In genomic region chr11:69332713-69333253, GRCm38 (mm10) we compare ENCODE assay signal across 8 mouse cellular contexts. TPM values are rescaled to one million over a fixed set of nuclear protein-coding genes. Genes with fewer than 3 reads are reported as not detected.
DNase-seq lines count a peak whose midpoint lies in the region; ATAC-seq and TF ChIP-seq lines count a peak whose summit lies in the region.

No protein-coding gene starts in this region.

- 0 out of 2 replicates have a peak, but pooled peaks cover 4% of the 10 kb centered on the region for H3K9me3 ChIP-seq in heart, embryonic 13.5 days
- H3K9me3 ChIP-seq in MEL (replicated peaks; ENCODE audit: insufficient read depth, low read length) = no peaks in the 10 kb centered on the region
- no peaks in the 10 kb centered on the region for H3K9me3 ChIP-seq in hindbrain, embryonic 12.5 days (replicated peaks)
- H3K9me3 ChIP-seq in midbrain, embryonic 11.5 days (ENCODE audit: control insufficient read depth, low read length) = no peaks in the 10 kb centered on the region; the same call in 1 of the 2 replicates

- H3K9ac ChIP-seq in heart, embryonic 13.5 days = peak overlapping the region; percentile 83; the same call in 1 of the 2 replicates
- H3K9ac ChIP-seq in MEL (ENCODE audit: control insufficient read depth, low read depth, low read length, poor library complexity, severe bottlenecking) = no peak overlapping the region
- H3K9ac ChIP-seq in hindbrain, embryonic 12.5 days = peak overlapping the region; percentile 68
- H3K9ac ChIP-seq in midbrain, embryonic 11.5 days (ENCODE audit: low read length) = peak overlapping the region; percentile 75

- DNase-seq in heart, adult 8-10 months (ENCODE audit: low spot score) = no peak
- DNase-seq in MEL (ENCODE audit: low read depth, low spot score) = peak; percentile 32
- no peak for DNase-seq in midbrain, embryonic 11.5 days (ENCODE audit: low spot score, missing footprints)
- no peak for DNase-seq in adrenal gland, postnatal 14 days
- DNase-seq in cerebellum, adult 2 months = no peak
- DNase-seq in adrenal gland, postnatal 36 days = no peak

- H3K27ac ChIP-seq in heart, embryonic 13.5 days (replicated peaks) = peak overlapping the region; percentile 43; the same call in 1 of the 2 replicates
- no peak overlapping the region for H3K27ac ChIP-seq in MEL (ENCODE audit: control insufficient read depth, low read depth, low read length)
- peak overlapping the region; percentile 85 for H3K27ac ChIP-seq in hindbrain, embryonic 12.5 days
- H3K27ac ChIP-seq in midbrain, embryonic 11.5 days (ENCODE audit: low read depth, low read length) = no peak overlapping the region
- H3K27ac ChIP-seq in cerebellum, adult 2 months (ENCODE audit: insufficient read depth, low read length) = no peak overlapping the region

- peaks cover 23% of the 10 kb centered on the region for H3K27me3 ChIP-seq in heart, embryonic 13.5 days (replicated peaks)
- H3K27me3 ChIP-seq in MEL (ENCODE audit: control insufficient read depth in 1 of 2, insufficient read depth in 2 of 2, low read length in 2 of 2) = no peaks in the 10 kb centered on the region
- H3K27me3 ChIP-seq in hindbrain, embryonic 12.5 days = peaks cover 20% of the 10 kb centered on the region
- peaks cover 2% of the 10 kb centered on the region for H3K27me3 ChIP-seq in midbrain, embryonic 11.5 days (ENCODE audit: control insufficient read depth, insufficient read depth, low read length)
- no peaks in the 10 kb centered on the region for H3K27me3 ChIP-seq in cerebellum, adult 2 months (ENCODE audit: control insufficient read depth, insufficient read depth, low read length)

- H3K36me3 ChIP-seq in heart, embryonic 13.5 days = no peaks in the 10 kb centered on the region
- peaks cover 0 to 2% of the 10 kb centered on the region in 2 experiments; a peak in 2 of 4 replicates for H3K36me3 ChIP-seq in MEL (ENCODE audit: control insufficient read depth in 1 of 2, insufficient read depth in 2 of 2, low read length in 2 of 2)
- H3K36me3 ChIP-seq in hindbrain, embryonic 12.5 days = no peaks in the 10 kb centered on the region
- no peaks in the 10 kb centered on the region for H3K36me3 ChIP-seq in midbrain, embryonic 11.5 days (ENCODE audit: control insufficient read depth, insufficient read depth, low read length)

- H3K79me2 ChIP-seq in MEL (ENCODE audit: control insufficient read depth, insufficient read depth, low read length, poor library complexity) = no peaks in the 10 kb centered on the region

- H3K4me2 ChIP-seq in heart, embryonic 13.5 days = peak overlapping the region; percentile 78; the same call in 1 of the 2 replicates
- H3K4me2 ChIP-seq in hindbrain, embryonic 12.5 days (replicated peaks) = peak overlapping the region; percentile 66
- H3K4me2 ChIP-seq in midbrain, embryonic 11.5 days = peak overlapping the region; percentile 68

- no peak for ATAC-seq in heart, embryonic 13.5 days (ENCODE audit: extremely low read depth, insufficient number of reproducible peaks, low FRiP score, low TSS enrichment)
- ATAC-seq in hindbrain, embryonic 12.5 days (ENCODE audit: low FRiP score) = no peak
- ATAC-seq in midbrain, embryonic 11.5 days (ENCODE audit: low FRiP score) = no peak

- TF ChIP-seq RAD21 in MEL (IDR thresholded peaks at IDR 0.05; ENCODE audit: low read depth, low read length) = no peak

- no peak for TF ChIP-seq POLR2A in MEL (IDR thresholded peaks at IDR 0.05; ENCODE audit: control insufficient read depth in 1 of 2, insufficient read depth in 1 of 2, low read depth in 1 of 2, low read length in 2 of 2, poor library complexity in 1 of 2)
- TF ChIP-seq POLR2A in cerebellum, adult 2 months (IDR thresholded peaks at IDR 0.05; ENCODE audit: borderline replicate concordance, insufficient read depth, low read length) = no peak

- TF ChIP-seq CTCF in MEL (IDR thresholded peaks at IDR 0.05 in 2 of 3, conservative IDR thresholded peaks at IDR 0.05 in 1 of 3; ENCODE audit: control insufficient read depth in 1 of 3, insufficient read depth in 1 of 3, low read depth in 2 of 3, low read length in 3 of 3, poor library complexity in 1 of 3, severe bottlenecking in 1 of 3) = no peak
- no peak for TF ChIP-seq CTCF in cerebellum, adult 2 months (IDR thresholded peaks at IDR 0.05; ENCODE audit: borderline replicate concordance, insufficient read depth, low read depth, low read length)

- peaks cover 17% of the 10 kb centered on the region for H3K4me1 ChIP-seq in heart, embryonic 13.5 days
- H3K4me1 ChIP-seq in MEL (ENCODE audit: control insufficient read depth in 1 of 2, insufficient read depth in 2 of 2, low read length in 2 of 2) = peaks cover 0 to 4% of the 10 kb centered on the region in 2 experiments; a peak in 3 of 4 replicates
- H3K4me1 ChIP-seq in hindbrain, embryonic 12.5 days = peaks cover 14% of the 10 kb centered on the region
- H3K4me1 ChIP-seq in midbrain, embryonic 11.5 days (ENCODE audit: control insufficient read depth, insufficient read depth, low read length) = peaks cover 5% of the 10 kb centered on the region
- peaks cover 5% of the 10 kb centered on the region; the same call in 1 of the 2 replicates for H3K4me1 ChIP-seq in cerebellum, adult 2 months (ENCODE audit: control insufficient read depth, insufficient read depth, low read length)

- WGBS in heart, embryonic 13.5 days = 39% methylated on average over 8 of the region's 8 CpGs
- WGBS in hindbrain, embryonic 12.5 days = 35% methylated on average over 8 of the region's 8 CpGs
- WGBS in midbrain, embryonic 11.5 days = 33% methylated on average over 8 of the region's 8 CpGs
- WGBS in cerebellum, adult 2 months = 60% methylated on average over 8 of the region's 8 CpGs

- no peak for TF ChIP-seq EP300 in MEL (IDR thresholded peaks at IDR 0.05; ENCODE audit: low read depth in 1 of 2, low read length in 2 of 2)

- no peak overlapping the region for H3K4me3 ChIP-seq in heart, embryonic 13.5 days
- H3K4me3 ChIP-seq in MEL (ENCODE audit: control insufficient read depth in 1 of 2, insufficient read depth in 1 of 2, low read depth in 2 of 2, low read length in 2 of 2) = no peak overlapping the region
- H3K4me3 ChIP-seq in hindbrain, embryonic 12.5 days = no peak overlapping the region
- H3K4me3 ChIP-seq in midbrain, embryonic 11.5 days (ENCODE audit: low read depth, low read length) = no peak overlapping the region
- H3K4me3 ChIP-seq in cerebellum, adult 2 months (replicated peaks; ENCODE audit: insufficient read depth, low read depth, low read length) = no peak overlapping the region

RNA-seq across cellular contexts. Expression of gene Kcnab3, which starts 6.7 kb away (rescaled TPM):
- polyA plus RNA-seq in heart, embryonic 13.5 days (2015; fragmentation: Nextera tagmentation; extraction: Ambion mirVana) = 0.48 and 0.85 TPM in 2 replicates
- under 1 TPM in 3 of 4 experiments, not detected in 1; 0.17 to 0.38 (median 0.27) TPM for total RNA-seq in heart, adult 8-10 months (2022)
- total RNA-seq in MEL (2012; rRNA removed) = 3.0 and 3.8 TPM in 2 replicates
- polyA plus RNA-seq in MEL (2012; ENCODE audit: insufficient read depth in 1 of 2, insufficient read length in 2 of 2, low read depth in 1 of 2, low replicate concordance in 2 of 2, missing spikeins in 1 of 2) = 1 to 10 TPM in 1 of 2 experiments, not detected in 1; 6.2 TPM
- polyA plus RNA-seq in hindbrain, embryonic 12.5 days (2016; fragmentation: Nextera tagmentation; extraction: Ambion mirVana) = 5.0 and 5.4 TPM in 2 replicates
- 1.8 and 2.9 TPM in 2 replicates for polyA plus RNA-seq in midbrain, embryonic 11.5 days (2014; fragmentation: Nextera tagmentation; extraction: Ambion mirVana)
- total RNA-seq in adrenal gland, postnatal 14 days (2021) = 6.6 and 6.9 TPM in 2 replicates
- 93.6 and 117 TPM in 2 replicates for polyA plus RNA-seq in cerebellum, adult 2 months (2012; rRNA removed)
- total RNA-seq in adrenal gland, postnatal 36 days (2021) = 1 to 10 TPM; 6.1 to 7.8 TPM

RNA-seq across cellular contexts. Expression of gene Rnf227, which starts 7.5 kb away (rescaled TPM):
- 6.2 and 8.3 TPM in 2 replicates for polyA plus RNA-seq in heart, embryonic 13.5 days (2015; fragmentation: Nextera tagmentation; extraction: Ambion mirVana)
- total RNA-seq in heart, adult 8-10 months (2022) = under 1 TPM; 0.34 to 0.44 (median 0.39) TPM
- 6.4 and 11.5 TPM in 2 replicates for total RNA-seq in MEL (2012; rRNA removed)
- polyA plus RNA-seq in MEL (2012; ENCODE audit: insufficient read depth in 1 of 2, insufficient read length in 2 of 2, low read depth in 1 of 2, low replicate concordance in 2 of 2, missing spikeins in 1 of 2) = 10 to 100 TPM in 1 of 2 experiments, not detected in 1; 12.4 TPM
- polyA plus RNA-seq in hindbrain, embryonic 12.5 days (2016; fragmentation: Nextera tagmentation; extraction: Ambion mirVana) = 49.0 and 54.6 TPM in 2 replicates
- polyA plus RNA-seq in midbrain, embryonic 11.5 days (2014; fragmentation: Nextera tagmentation; extraction: Ambion mirVana) = 29.6 and 30.4 TPM in 2 replicates
- total RNA-seq in adrenal gland, postnatal 14 days (2021) = 4.1 and 5.4 TPM in 2 replicates
- polyA plus RNA-seq in cerebellum, adult 2 months (2012; rRNA removed) = 130 and 135 TPM in 2 replicates
- total RNA-seq in adrenal gland, postnatal 36 days (2021) = 1 to 10 TPM; 4.7 to 6.6 TPM

RNA-seq across cellular contexts. Expression of gene Trappc1, which starts 9.0 kb away (rescaled TPM):
- 173 and 201 TPM in 2 replicates for polyA plus RNA-seq in heart, embryonic 13.5 days (2015; fragmentation: Nextera tagmentation; extraction: Ambion mirVana)
- total RNA-seq in heart, adult 8-10 months (2022) = 10 to 100 TPM; 46.5 to 50.6 (median 49.2) TPM
- total RNA-seq in MEL (2012; rRNA removed) = 57.6 and 58.6 TPM in 2 replicates
- polyA plus RNA-seq in MEL (2012; ENCODE audit: insufficient read depth in 1 of 2, insufficient read length in 2 of 2, low read depth in 1 of 2, low replicate concordance in 2 of 2, missing spikeins in 1 of 2) = 10 to 100 TPM in 1 of 2 experiments, not detected in 1; 89.8 TPM
- polyA plus RNA-seq in hindbrain, embryonic 12.5 days (2016; fragmentation: Nextera tagmentation; extraction: Ambion mirVana) = 165 and 191 TPM in 2 replicates
- polyA plus RNA-seq in midbrain, embryonic 11.5 days (2014; fragmentation: Nextera tagmentation; extraction: Ambion mirVana) = 205 and 206 TPM in 2 replicates
- 82.9 and 83.2 TPM in 2 replicates for total RNA-seq in adrenal gland, postnatal 14 days (2021)
- polyA plus RNA-seq in cerebellum, adult 2 months (2012; rRNA removed) = 81.4 and 83.6 TPM in 2 replicates
- 10 to 100 TPM; 62.0 to 79.3 TPM for total RNA-seq in adrenal gland, postnatal 36 days (2021)

RNA-seq across cellular contexts. Expression of gene Cntrob, which starts 9.2 kb away (rescaled TPM):
- polyA plus RNA-seq in heart, embryonic 13.5 days (2015; fragmentation: Nextera tagmentation; extraction: Ambion mirVana) = 13.7 and 15.3 TPM in 2 replicates
- total RNA-seq in heart, adult 8-10 months (2022) = 1 to 10 TPM; 1.8 to 5.1 (median 2.6) TPM
- 16.5 and 17.8 TPM in 2 replicates for total RNA-seq in MEL (2012; rRNA removed)
- 10 to 100 TPM in 1 of 2 experiments, not detected in 1; 38.3 TPM for polyA plus RNA-seq in MEL (2012; ENCODE audit: insufficient read depth in 1 of 2, insufficient read length in 2 of 2, low read depth in 1 of 2, low replicate concordance in 2 of 2, missing spikeins in 1 of 2)
- 30.2 and 37.0 TPM in 2 replicates for polyA plus RNA-seq in hindbrain, embryonic 12.5 days (2016; fragmentation: Nextera tagmentation; extraction: Ambion mirVana)
- polyA plus RNA-seq in midbrain, embryonic 11.5 days (2014; fragmentation: Nextera tagmentation; extraction: Ambion mirVana) = 20.0 and 28.3 TPM in 2 replicates
- total RNA-seq in adrenal gland, postnatal 14 days (2021) = 9.0 and 10.7 TPM in 2 replicates
- 22.0 and 23.0 TPM in 2 replicates for polyA plus RNA-seq in cerebellum, adult 2 months (2012; rRNA removed)
- 1 to 10 TPM; 5.9 to 7.1 TPM for total RNA-seq in adrenal gland, postnatal 36 days (2021)

RNA-seq across cellular contexts. Expression of gene Chd3, which starts 36.4 kb away (rescaled TPM):
- polyA plus RNA-seq in heart, embryonic 13.5 days (2015; fragmentation: Nextera tagmentation; extraction: Ambion mirVana) = 18.0 and 18.8 TPM in 2 replicates
- total RNA-seq in heart, adult 8-10 months (2022) = 10 to 100 TPM; 16.7 to 20.4 (median 18.3) TPM
- total RNA-seq in MEL (2012; rRNA removed) = 37.3 and 65.8 TPM in 2 replicates
- polyA plus RNA-seq in MEL (2012; ENCODE audit: insufficient read depth in 1 of 2, insufficient read length in 2 of 2, low read depth in 1 of 2, low replicate concordance in 2 of 2, missing spikeins in 1 of 2) = 10 to 100 TPM in 1 of 2 experiments, not detected in 1; 84.9 TPM
- 93.4 and 97.6 TPM in 2 replicates for polyA plus RNA-seq in hindbrain, embryonic 12.5 days (2016; fragmentation: Nextera tagmentation; extraction: Ambion mirVana)
- 38.2 and 39.4 TPM in 2 replicates for polyA plus RNA-seq in midbrain, embryonic 11.5 days (2014; fragmentation: Nextera tagmentation; extraction: Ambion mirVana)
- 109 and 118 TPM in 2 replicates for total RNA-seq in adrenal gland, postnatal 14 days (2021)
- polyA plus RNA-seq in cerebellum, adult 2 months (2012; rRNA removed) = 111 and 115 TPM in 2 replicates
- total RNA-seq in adrenal gland, postnatal 36 days (2021) = 100 to 1,000 TPM in 1 of 2 experiments, 10 to 100 TPM in 1; 78.6 to 119 TPM

Comparison
In these comparisons a context has a peak if more than half of its experiments do, and no peak if none do; other contexts are left out.
1. H3K27ac ChIP-seq: peak in heart, embryonic 13.5 days (single experiment) and hindbrain, embryonic 12.5 days (single experiment); none in MEL (single experiment), midbrain, embryonic 11.5 days (single experiment) and cerebellum, adult 2 months (single experiment).
2. RNA of gene Kcnab3, which starts 6.7 kb away (polyA plus RNA-seq): 93.6 to 117 TPM in cerebellum, adult 2 months; 6.2 TPM in MEL, 5.0 to 5.4 TPM in hindbrain, embryonic 12.5 days, 1.8 to 2.9 TPM in midbrain, embryonic 11.5 days and 0.48 to 0.85 TPM in heart, embryonic 13.5 days; every median in the first group is over 10 times any median in the second.
3. Peak in every context shown above with its lines, with median percentiles within 50 percentile points of each other: H3K4me2 ChIP-seq.